Mouse (Mus musculus): Measurements from ENCODE around the gene Hspb8.
"Not testable (repeated sequence)": the region's sequence is repeated elsewhere in the genome, so short reads cannot be mapped to it uniquely, and the experiment has no call there.

The Hspb8 gene

DNA sequence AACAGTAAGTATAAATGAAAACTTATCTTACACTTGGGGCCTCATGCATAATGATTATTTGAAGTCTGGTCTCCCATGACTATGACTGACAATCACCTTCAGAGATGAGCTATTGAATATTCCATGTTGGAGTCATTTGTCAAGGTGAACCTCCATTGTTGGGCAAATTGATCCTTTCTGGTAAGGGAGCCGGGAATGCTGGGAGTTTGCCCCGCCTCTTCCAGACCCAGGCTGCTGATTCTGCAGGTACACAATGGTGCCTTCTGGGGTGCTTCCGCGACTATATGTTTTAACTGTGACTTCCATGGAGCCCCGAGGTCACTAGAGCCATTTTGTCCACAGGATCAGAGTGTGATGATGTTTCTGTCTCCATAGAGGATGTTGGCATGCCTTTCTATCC lies 26.6 kb downstream of the Hspb8 start:
- in situ Hi-C loops (cut with MboI; ENCODE audit: unreplicated experiment in 2 of 2): no loop called here

DNA sequence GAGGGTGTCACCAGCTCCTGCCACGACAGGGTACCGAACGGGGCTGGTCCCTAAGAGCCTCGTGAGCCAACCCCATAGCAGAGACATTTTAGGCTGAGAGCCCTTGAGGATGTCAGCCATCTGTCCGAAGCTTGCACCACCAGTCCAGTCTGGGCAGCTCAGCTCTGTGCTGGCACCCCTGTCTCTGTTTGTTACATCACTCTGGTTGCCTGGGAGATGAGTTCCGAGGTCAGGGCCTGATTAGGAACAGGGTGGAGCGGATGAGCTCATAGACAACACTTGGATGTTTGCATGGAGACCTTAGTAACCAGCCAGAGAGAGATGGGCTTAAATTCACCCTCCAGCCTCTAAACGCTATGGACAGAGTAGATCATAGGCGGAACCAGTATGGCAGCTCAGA lies 30.1 kb downstream of the Hspb8 start:
- in situ Hi-C loops (cut with MboI; ENCODE audit: unreplicated experiment in 2 of 2): no loop called here

DNA sequence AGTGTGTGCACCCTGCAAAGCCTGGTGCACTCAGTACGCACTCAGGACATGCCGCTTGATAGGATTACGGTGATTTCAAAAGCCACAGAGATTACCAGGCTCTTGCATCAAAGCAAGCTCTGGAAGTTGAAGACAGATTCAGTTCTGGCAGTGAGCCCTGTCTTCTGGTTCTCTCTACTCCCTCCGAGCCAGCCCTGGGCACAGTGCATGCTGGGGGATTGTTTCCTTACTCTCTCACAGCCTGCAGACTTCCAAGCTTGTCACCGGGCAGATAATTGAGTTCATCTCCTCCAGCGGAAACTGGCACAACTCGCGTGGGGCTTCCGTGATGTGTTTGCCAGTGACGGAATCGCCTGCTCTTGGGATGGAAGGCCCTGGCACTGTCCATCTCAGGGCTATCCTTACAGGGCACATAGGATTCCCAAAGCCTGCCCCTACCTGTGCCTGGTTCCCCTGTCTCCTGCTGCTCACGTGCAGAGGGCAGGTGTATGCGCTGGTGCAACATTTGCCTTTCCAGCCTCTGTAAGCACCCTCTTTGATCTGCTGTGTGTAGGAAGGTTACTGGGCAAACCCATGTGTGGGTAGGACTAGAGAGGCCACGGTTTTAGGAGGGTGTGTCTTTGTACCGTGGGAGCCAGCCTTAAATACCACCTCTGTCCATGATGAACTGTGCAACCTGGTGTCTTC lies 32.7 kb downstream of the Hspb8 start:
- in situ Hi-C loops (cut with MboI; ENCODE audit: unreplicated experiment in 2 of 2): no loop called here

- in situ Hi-C loops (cut with MboI; ENCODE audit: unreplicated experiment in 2 of 2): no loop called here
Observed at GRCm38 (mm10) chr5:116389321-116389720, 33.3 kb downstream of the Hspb8 start.

- in situ Hi-C loops (cut with MboI; ENCODE audit: unreplicated experiment in 2 of 2): no loop called here
Observed at GRCm38 (mm10) chr5:116387302-116387935, 35.2 kb downstream of the Hspb8 start.

GRCm38 (mm10) chr5:116386020-116386419 lies 36.6 kb downstream of the Hspb8 start:
- in situ Hi-C loops (cut with MboI; ENCODE audit: unreplicated experiment in 2 of 2): no loop called here

DNA sequence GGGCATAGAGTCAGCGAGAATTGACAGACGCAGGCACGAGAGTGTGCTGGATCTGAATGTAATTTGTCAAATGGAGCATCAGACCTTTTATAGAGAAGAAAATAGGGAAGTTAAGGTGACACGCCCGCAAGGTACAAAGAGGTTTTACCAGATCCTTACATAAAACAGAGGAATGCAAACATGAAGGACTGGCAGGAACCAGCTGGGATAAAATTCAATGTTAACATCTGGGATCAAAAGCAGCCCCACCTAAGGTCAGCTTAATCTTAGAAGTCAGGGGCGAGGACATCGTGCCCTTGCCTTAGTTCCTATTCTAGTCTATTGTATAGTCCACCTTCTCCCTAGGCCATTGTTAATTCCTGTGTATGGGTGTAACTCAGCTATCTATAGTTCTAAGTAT lies 40.0 kb downstream of the Hspb8 start:
- in situ Hi-C loops (cut with MboI; ENCODE audit: unreplicated experiment in 2 of 2): not testable (repeated sequence)

DNA sequence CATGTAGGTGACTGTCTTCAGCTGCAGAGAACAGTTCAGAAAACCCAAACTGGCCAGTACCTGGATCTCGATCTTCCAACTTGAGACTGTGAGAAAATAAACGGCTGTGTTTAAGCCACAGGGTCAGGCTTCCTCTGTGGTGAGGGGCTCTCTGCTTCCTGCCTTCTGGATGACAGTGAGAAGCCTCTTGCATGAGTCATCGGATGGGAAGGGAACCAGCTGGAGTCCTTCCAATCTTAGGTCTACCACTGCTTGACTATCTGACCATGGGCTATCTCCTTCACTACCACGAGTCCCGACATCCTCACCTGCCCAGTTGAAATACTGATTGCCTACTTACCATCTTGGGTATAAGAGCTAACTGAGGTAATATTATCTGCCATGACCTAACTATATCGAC lies 40.9 kb downstream of the Hspb8 start:
- in situ Hi-C loops (cut with MboI; ENCODE audit: unreplicated experiment in 2 of 2): no loop called here

DNA sequence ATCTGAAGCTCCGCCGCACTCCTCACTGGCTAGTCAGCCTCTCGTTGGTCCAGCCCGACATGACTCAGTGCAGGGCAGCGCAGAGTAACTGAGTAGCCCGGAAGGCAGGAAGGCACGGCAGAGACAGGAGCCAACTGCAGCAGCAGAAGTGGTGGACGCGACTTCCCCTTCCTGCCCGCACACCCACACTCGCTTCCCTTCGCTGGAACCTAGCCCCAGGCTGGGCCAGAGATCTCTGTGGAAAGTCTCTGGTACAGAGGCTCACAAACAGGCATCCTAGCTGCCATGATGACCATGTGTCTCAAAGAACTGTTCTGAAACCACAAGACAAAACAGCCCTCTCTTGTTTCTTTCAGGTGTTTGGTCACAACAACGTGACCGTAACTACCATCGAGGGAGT lies 41.4 kb downstream of the Hspb8 start:
- in situ Hi-C loops (cut with MboI; ENCODE audit: unreplicated experiment in 2 of 2): no loop called here

DNA sequence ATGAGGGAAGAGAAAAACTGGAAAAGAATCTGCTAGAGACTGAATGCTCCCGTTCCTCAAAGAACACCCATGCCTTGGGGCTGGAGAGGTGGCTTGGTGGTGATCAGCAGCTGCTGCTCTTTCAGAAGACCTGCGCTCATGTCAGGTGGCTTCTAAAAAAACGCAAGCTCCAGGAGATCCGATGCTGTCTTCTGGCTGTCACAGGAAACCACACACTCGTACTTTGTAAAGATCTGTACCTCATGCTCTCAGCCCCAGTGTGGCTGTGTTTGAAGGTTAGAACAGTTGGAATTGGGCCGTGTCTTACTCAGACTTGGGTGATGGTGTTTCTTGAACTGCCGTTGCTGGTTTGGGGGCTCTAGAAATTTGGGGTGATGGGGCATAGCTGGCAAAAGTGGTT lies 42.3 kb downstream of the Hspb8 start:
- in situ Hi-C loops (cut with MboI; ENCODE audit: unreplicated experiment in 2 of 2): no loop called here

DNA sequence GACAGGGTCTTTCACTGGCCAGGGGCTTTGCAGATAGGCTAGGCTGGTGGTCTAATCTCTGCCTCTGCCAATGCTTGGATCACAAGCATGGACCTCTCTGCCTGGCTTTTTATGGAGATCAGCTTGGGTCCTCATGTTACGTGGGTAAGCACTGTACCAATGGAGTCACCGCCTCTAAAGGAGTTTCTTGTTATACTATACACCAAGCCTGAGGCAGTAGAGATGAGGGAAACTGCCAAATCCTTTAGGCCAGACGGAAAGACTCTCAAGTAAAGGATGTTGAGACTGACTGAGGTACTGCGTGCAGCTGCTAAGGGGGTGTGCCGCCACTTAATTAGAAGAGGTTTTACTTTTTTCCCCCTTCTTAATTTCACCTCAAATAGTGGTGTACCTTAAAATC lies 43.8 kb downstream of the Hspb8 start:
- in situ Hi-C loops (cut with MboI; ENCODE audit: unreplicated experiment in 2 of 2): no loop called here

- in situ Hi-C loops (cut with MboI; ENCODE audit: unreplicated experiment in 2 of 2): no loop called here
Observed at GRCm38 (mm10) chr5:116367923-116368322, 54.7 kb downstream of the Hspb8 start.

GRCm38 (mm10) chr5:116366889-116367682 lies 55.6 kb downstream of the Hspb8 start:
- in situ Hi-C loops (cut with MboI; ENCODE audit: unreplicated experiment in 2 of 2): no loop called here

GRCm38 (mm10) chr5:116361342-116361741 lies 61.3 kb downstream of the Hspb8 start:
- in situ Hi-C loops (cut with MboI; ENCODE audit: unreplicated experiment in 2 of 2): no loop called here

GRCm38 (mm10) chr5:116360751-116361150 lies 61.9 kb downstream of the Hspb8 start:
- in situ Hi-C loops (cut with MboI; ENCODE audit: unreplicated experiment in 2 of 2): no loop called here
